Mouse (Mus musculus): ENCODE results near the gene P2ry14. TPM values are rescaled to one million over a fixed set of nuclear protein-coding genes. Genes with fewer than 3 reads are reported as not detected.
A peak's percentile ranks its signal among the peaks of the same experiment; 100 is the strongest.
"Not testable (repeated sequence)": the region's sequence is repeated elsewhere in the genome, so short reads cannot be mapped to it uniquely, and the experiment has no call there.

P2ry14 gene
- polyA plus RNA-seq, 1 experiment from 2014 or later, result 1.6 TPM

GRCm38 (mm10) chr3:59125022-59125421 lies 28.4 kb downstream of the P2ry14 start:
- Histone ChIP-seq H3K9ac (no peak overlapping the region), H3K27ac (no peak overlapping the region), H3K36me3 (no peaks in the 10 kb centered on the region), H3K4me2 (replicated peaks) (no peak overlapping the region), H3K4me3 (no peak overlapping the region), H3K4me1 (peaks cover 8% of the 10 kb centered on the region), H3K9me3 (no peaks in the 10 kb centered on the region), H3K27me3 (no peaks in the 10 kb centered on the region)
- WGBS, result 63% methylated on average over 5 of the region's 5 CpGs
- ATAC-seq (ENCODE audit: low FRiP score, low read depth), result no peak

GRCm38 (mm10) chr3:59121780-59122449 lies 31.5 kb downstream of the P2ry14 start:
- no peak overlapping the region for H3K9ac ChIP-seq
- no peak overlapping the region for H3K4me3 ChIP-seq
- H3K27ac ChIP-seq, result no peak overlapping the region
- H3K9me3 ChIP-seq, result no peaks in the 10 kb centered on the region
- no peaks in the 10 kb centered on the region for H3K36me3 ChIP-seq
- no peak overlapping the region for H3K4me2 ChIP-seq (replicated peaks)
- peaks cover 8% of the 10 kb centered on the region for H3K4me1 ChIP-seq
- WGBS, result 70% methylated on average over 7 of the region's 7 CpGs
- no peak for ATAC-seq (ENCODE audit: low FRiP score, low read depth)
- H3K27me3 ChIP-seq, result no peaks in the 10 kb centered on the region

DNA sequence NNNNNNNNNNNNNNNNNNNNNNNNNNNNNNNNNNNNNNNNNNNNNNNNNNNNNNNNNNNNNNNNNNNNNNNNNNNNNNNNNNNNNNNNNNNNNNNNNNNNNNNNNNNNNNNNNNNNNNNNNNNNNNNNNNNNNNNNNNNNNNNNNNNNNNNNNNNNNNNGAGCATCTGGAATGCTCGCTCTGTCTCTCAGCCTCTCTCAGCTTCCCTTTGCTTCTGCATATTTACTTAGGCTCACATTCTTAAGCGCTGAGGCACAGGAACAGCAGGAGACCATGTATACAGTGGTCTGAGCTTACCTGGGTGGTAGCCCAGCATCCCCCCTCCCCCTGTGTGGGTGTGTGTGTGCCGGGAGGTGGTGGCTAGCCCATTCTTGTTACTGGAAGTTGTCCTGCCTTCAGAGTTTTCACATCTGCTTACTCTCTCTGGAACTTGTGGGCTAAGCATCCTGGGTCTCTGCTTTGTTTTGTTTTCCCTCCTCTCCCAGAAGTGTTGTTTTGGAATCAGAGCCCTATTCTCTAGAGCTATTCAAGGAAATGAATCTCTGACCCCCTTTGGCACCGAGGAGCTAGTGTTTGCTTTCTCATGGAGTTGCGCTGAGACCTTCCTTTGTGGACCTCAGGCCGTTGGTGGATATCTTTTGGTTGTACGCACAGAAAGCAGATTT lies 32.2 kb downstream of the P2ry14 start:
- WGBS, result 52% methylated on average over 7 of the region's 7 CpGs
- Histone ChIP-seq H3K27me3 (no peaks in the 10 kb centered on the region), H3K9ac (no peak overlapping the region), H3K9me3 (no peaks in the 10 kb centered on the region), H3K27ac (peak overlapping the region; percentile 33; the same call in 1 of the 2 replicates), H3K4me2 (replicated peaks) (no peak overlapping the region), H3K4me3 (no peak overlapping the region), H3K4me1 (peaks cover 8% of the 10 kb centered on the region), H3K36me3 (no peaks in the 10 kb centered on the region)
- peak; percentile 60 for ATAC-seq (ENCODE audit: low FRiP score, low read depth)

GRCm38 (mm10) chr3:59113973-59114517 lies 39.4 kb downstream of the P2ry14 start:
- 82% methylated on average over 8 of the region's 8 CpGs for WGBS
- ATAC-seq (ENCODE audit: low FRiP score, low read depth), result no peak

GRCm38 (mm10) chr3:59113291-59113690 lies 40.1 kb downstream of the P2ry14 start:
- H3K36me3 ChIP-seq; H3K4me2 ChIP-seq (replicated peaks); ATAC-seq (ENCODE audit: low FRiP score, low read depth); H3K9ac ChIP-seq; H3K4me3 ChIP-seq; H3K27ac ChIP-seq; H3K9me3 ChIP-seq; H3K27me3 ChIP-seq; H3K4me1 ChIP-seq: not testable (repeated sequence)
- 89% methylated on average over 4 of the region's 4 CpGs for WGBS

More at GRCm38 (mm10) chr3:59113973-59114517, 39.4 kb downstream of the P2ry14 start:
- H3K9me3 ChIP-seq, result no peaks in the 10 kb centered on the region
- no peaks in the 10 kb centered on the region for H3K27me3 ChIP-seq
- H3K9ac ChIP-seq, result no peak overlapping the region
- no peak overlapping the region for H3K4me3 ChIP-seq
- no peaks in the 10 kb centered on the region for H3K36me3 ChIP-seq
- H3K4me1 ChIP-seq, result no peaks in the 10 kb centered on the region
- no peak overlapping the region for H3K27ac ChIP-seq
- H3K4me2 ChIP-seq (replicated peaks), result no peak overlapping the region

GRCm38 (mm10) chr3:59111944-59112343 lies 41.5 kb downstream of the P2ry14 start:
- no peak overlapping the region for H3K4me2 ChIP-seq (replicated peaks)

DNA sequence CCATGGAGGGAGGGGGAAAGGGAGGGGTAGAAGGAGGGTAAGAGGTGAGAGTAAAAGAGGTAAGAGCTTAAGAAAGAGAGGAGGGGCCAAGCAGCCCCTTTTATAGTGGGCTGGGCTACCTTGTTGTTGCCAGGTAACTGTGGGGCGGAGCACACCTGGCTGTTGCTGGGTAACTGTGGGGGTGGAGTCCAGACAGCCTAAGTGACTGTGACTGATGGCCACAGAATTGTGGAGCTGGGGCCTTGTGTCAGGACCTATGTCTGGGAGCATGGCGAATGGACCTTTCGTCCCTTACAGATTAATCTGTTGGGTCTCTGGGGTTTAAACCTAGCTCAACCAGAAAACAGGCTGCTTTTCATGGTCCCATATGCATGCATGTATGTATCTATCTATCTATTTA lies 43.6 kb downstream of the P2ry14 start:
- not testable (repeated sequence) for H3K27ac ChIP-seq; H3K27me3 ChIP-seq; ATAC-seq (ENCODE audit: low FRiP score, low read depth); H3K9ac ChIP-seq; H3K9me3 ChIP-seq; H3K4me3 ChIP-seq; H3K4me1 ChIP-seq; H3K4me2 ChIP-seq (replicated peaks); H3K36me3 ChIP-seq
- WGBS, result 94% methylated on average over 3 of the region's 3 CpGs

More at GRCm38 (mm10) chr3:59111944-59112343, 41.5 kb downstream of the P2ry14 start:
- 64% methylated on average over 3 of the region's 3 CpGs for WGBS
- no peaks in the 10 kb centered on the region for H3K4me1 ChIP-seq
- no peaks in the 10 kb centered on the region for H3K27me3 ChIP-seq
- no peak overlapping the region for H3K4me3 ChIP-seq
- no peak for ATAC-seq (ENCODE audit: low FRiP score, low read depth)
- H3K36me3 ChIP-seq, result no peaks in the 10 kb centered on the region
- no peak overlapping the region for H3K27ac ChIP-seq
- H3K9ac ChIP-seq, result no peak overlapping the region
- no peaks in the 10 kb centered on the region for H3K9me3 ChIP-seq

- H3K27ac ChIP-seq, result no peak overlapping the region
- WGBS, result 92% methylated on average over 4 of the region's 4 CpGs
- ATAC-seq (ENCODE audit: low FRiP score, low read depth), result no peak
- H3K4me1 ChIP-seq, result no peaks in the 10 kb centered on the region
- no peak overlapping the region for H3K4me2 ChIP-seq (replicated peaks)
- H3K9ac ChIP-seq, result no peak overlapping the region
- H3K36me3 ChIP-seq, result no peaks in the 10 kb centered on the region
- no peaks in the 10 kb centered on the region for H3K27me3 ChIP-seq
- H3K9me3 ChIP-seq, result no peaks in the 10 kb centered on the region
- no peak overlapping the region for H3K4me3 ChIP-seq
These were observed 46.0 kb downstream of the P2ry14 start for GRCm38 (mm10) chr3:59107439-59107838.

- Histone ChIP-seq H3K27ac (no peak overlapping the region), H3K27me3 (no peaks in the 10 kb centered on the region), H3K4me2 (replicated peaks) (no peak overlapping the region), H3K4me3 (no peak overlapping the region), H3K9me3 (no peaks in the 10 kb centered on the region), H3K4me1 (no peaks in the 10 kb centered on the region), H3K9ac (no peak overlapping the region), H3K36me3 (no peaks in the 10 kb centered on the region)
- no peak for ATAC-seq (ENCODE audit: low FRiP score, low read depth)
- WGBS, result 75% methylated on average over 4 of the region's 4 CpGs
These were observed 49.0 kb downstream of the P2ry14 start for GRCm38 (mm10) chr3:59104462-59104861.

DNA sequence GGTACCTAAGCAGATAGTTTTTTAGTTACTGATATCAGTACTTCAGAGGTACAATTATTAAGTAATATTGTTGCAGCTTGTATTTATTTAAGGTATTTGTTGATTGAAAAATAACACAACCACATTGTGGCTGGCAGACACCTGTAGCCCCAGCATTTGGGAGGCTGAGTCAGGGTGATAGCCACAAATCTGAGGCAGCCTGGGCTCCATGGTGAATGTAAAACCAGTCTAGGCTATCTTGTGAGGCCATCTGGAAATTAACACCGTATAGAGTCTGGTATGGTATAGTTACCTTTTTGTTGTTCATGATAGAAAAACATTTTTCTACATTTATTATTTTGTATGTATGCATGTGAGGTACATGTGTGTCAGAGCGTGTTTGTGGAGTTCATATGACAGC lies 51.3 kb downstream of the P2ry14 start:
- H3K9me3 ChIP-seq, result no peaks in the 10 kb centered on the region
- no peaks in the 10 kb centered on the region for H3K36me3 ChIP-seq
- 93% methylated on average over 2 of the region's 2 CpGs for WGBS
- no peak overlapping the region for H3K9ac ChIP-seq
- no peak overlapping the region for H3K4me3 ChIP-seq
- H3K4me1 ChIP-seq, result no peaks in the 10 kb centered on the region
- no peak overlapping the region for H3K27ac ChIP-seq
- ATAC-seq (ENCODE audit: low FRiP score, low read depth), result no peak
- no peak overlapping the region for H3K4me2 ChIP-seq (replicated peaks)
- H3K27me3 ChIP-seq, result no peaks in the 10 kb centered on the region

DNA sequence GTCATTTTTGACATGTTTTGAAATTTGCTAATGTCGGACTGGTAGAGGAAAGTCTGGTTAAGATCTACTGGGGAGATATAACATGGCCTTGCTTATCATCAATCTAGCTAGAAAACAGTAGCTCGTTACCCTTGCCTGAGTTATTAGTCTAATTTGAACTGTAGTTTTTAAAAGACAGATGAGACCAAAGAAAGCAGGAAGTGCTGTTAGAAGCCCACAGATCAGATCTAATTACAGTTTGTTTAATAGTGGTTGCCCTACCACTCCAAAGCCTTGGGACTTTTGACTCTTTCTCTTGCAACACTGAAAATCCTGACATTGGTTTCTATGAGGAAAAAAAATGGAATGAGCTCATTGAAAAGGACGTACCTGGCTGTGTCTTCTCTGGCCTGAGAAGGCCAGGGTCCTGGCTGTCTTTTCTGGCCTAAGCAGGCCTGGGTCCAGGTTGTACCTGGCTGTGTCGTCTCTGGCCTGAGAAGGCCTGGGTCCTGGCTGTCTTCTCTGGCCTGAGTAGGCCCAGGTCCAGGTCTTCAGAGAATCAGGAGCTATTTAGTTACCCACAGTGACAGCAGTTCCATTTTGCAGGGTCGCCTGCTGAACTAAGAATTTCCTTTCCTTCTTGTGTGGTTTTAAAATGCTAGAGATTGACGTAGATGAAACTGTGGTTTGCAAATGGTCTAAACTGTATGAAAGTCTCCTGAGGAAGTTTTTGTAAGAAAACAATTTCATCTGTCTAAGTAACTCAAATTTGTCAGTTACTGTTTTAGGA lies 52.0 kb downstream of the P2ry14 start, which contains the start of gene Gpr171:
Gpr171 (minus strand) TSS at position 604 of the 769 bp plus-strand sequence.
- Histone ChIP-seq H3K4me1 (no peaks in the 10 kb centered on the region), H3K27ac (no peak within 1 kb of the TSS), H3K27me3 (no peaks in the 10 kb centered on the region), H3K4me2 (replicated peaks) (no peak within 1 kb of the TSS), H3K9me3 (no peaks in the 10 kb centered on the region), H3K4me3 (no peak within 1 kb of the TSS), H3K36me3 (no peaks in the 10 kb centered on the region), H3K9ac (no peak within 1 kb of the TSS)
- no peak for ATAC-seq (ENCODE audit: low FRiP score, low read depth)
- 70% methylated on average over 6 of the region's 6 CpGs for WGBS

- Histone ChIP-seq H3K27ac (no peak overlapping the region), H3K4me1 (no peaks in the 10 kb centered on the region), H3K4me3 (no peak overlapping the region), H3K27me3 (no peaks in the 10 kb centered on the region), H3K9me3 (no peaks in the 10 kb centered on the region), H3K9ac (no peak overlapping the region), H3K4me2 (replicated peaks) (no peak overlapping the region), H3K36me3 (no peaks in the 10 kb centered on the region)
- 80% methylated on average over 10 of the region's 10 CpGs for WGBS
- ATAC-seq (ENCODE audit: low FRiP score, low read depth), result no peak
These were observed 54.9 kb downstream of the P2ry14 start for GRCm38 (mm10) chr3:59098540-59098939.

All from limb, embryonic 13.5 days (tissue).